Mouse (Mus musculus): ENCODE data around the gene Catsperg1. TPM values are rescaled to one million over a fixed set of nuclear protein-coding genes. Genes with fewer than 3 reads are reported as not detected.
"Not testable (repeated sequence)": the region's sequence is repeated elsewhere in the genome, so short reads cannot be mapped to it uniquely, and the experiment has no call there.

The Catsperg1 gene
- polyA plus RNA-seq, 1 experiment, result 0.19 TPM

DNA sequence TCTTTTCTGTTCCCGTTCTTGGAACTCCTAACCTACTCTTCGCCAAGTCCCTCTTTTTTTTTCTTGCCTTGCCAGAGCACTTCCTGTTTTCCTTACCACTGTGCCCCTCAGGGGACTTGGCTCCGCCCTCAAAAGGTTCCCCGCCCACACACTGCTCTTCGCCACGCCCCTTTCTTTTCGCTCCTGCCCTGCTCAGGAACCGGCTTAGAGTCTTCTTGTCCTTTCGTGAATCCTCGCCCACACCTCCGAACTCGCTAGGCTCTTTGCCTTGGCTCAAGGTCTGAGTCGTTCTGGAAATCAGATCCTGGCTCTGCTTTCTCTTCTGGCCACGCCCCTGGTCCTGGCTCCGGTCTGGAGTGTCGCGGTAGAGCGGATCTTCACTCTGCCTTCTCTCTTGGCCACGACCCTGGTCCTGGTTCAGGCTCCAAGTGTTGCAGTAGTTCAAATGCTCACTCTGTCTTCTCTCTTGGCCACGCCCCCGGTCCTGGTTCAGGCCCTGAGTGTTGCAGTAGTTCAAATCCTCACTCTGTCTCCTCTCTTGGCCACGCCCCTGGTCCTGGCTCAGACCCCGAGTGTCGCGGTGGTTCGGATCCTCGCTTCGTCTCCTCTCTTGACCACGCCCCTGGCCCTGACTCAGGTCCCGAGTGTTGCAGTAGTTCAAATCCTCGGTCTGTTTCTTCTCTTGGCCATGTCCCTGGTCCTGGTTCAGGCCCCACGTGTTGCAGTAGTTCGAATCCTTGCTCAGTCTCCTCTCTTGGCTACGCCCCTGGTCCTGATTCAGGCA lies 2.2 kb downstream of the Catsperg1 start:
- Histone ChIP-seq H3K4me3 (replicated peaks) (peak overlapping the region; percentile 93), H3K27me3 (replicated peaks) (no peaks in the 10 kb centered on the region), H3K36me3 (replicated peaks; ENCODE audit: low read length) (peaks cover 18% of the 10 kb centered on the region), H3K4me1 (peaks cover 30% of the 10 kb centered on the region), H3K9me3 (peaks cover 35% of the 10 kb centered on the region)
- no peak for TF ChIP-seq FLI1 (IDR thresholded peaks at IDR 0.05; ENCODE audit: low read length)
- TF ChIP-seq GATA1 (IDR thresholded peaks at IDR 0.05; ENCODE audit: borderline replicate concordance, low read length), result no peak

DNA sequence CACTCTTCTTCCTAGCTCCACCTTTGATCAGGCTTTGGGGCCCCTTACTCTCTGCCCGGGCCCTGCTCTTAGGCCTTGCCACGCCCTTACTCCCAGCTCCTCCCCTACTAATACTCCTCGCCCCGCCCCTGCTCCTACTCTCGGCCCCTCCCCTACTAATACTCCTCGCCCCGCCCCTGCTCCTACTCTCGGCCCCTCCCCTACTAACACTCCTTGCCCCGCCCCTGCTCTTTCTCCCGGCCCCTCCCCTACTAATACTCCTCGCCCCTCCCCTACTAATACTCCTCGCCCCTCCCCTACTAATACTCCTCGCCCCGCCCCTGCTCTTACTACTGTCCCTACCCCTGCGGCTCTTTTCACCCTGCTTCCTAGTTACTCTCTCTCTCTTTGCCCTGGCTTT lies 2.8 kb downstream of the Catsperg1 start:
- H3K27me3 ChIP-seq (replicated peaks), result not testable (repeated sequence)
- H3K36me3 ChIP-seq (replicated peaks; ENCODE audit: low read length), result peaks cover 13% of the 10 kb centered on the region
- peaks cover 33% of the 10 kb centered on the region for H3K9me3 ChIP-seq
- peaks cover 29% of the 10 kb centered on the region for H3K4me1 ChIP-seq
- H3K4me3 ChIP-seq (replicated peaks), result peak overlapping the region; percentile 93

DNA sequence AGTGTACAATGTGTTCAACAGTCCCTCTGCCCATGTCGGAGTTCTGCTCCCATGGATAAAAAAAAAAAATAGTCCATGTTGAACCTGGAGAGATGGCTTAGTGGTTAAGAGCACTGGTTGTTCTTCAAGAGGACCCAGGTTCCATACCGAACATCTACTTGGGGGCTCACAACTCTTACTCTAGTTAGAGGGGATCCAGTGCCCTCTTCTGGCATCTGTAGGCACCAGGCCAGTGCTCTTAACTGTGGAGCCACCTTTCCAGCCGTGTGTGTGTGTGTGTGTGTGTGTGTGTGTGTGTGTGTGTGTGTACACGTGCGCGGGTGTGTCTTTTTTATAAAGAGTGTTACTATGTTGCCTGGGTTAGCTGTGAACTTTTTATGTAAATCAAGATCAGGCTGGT lies 11.3 kb downstream of the Catsperg1 start:
- TF ChIP-seq GATA1 (IDR thresholded peaks at IDR 0.05; ENCODE audit: borderline replicate concordance, low read length), result no peak
- no peak for TF ChIP-seq FLI1 (IDR thresholded peaks at IDR 0.05; ENCODE audit: low read length)
- Histone ChIP-seq H3K4me1 (0 out of 2 replicates have a peak, but pooled peaks cover 4% of the 10 kb centered on the region), H3K27me3 (replicated peaks) (peaks cover 10% of the 10 kb centered on the region), H3K36me3 (replicated peaks; ENCODE audit: low read length) (no peaks in the 10 kb centered on the region), H3K9me3 (no peaks in the 10 kb centered on the region), H3K4me3 (replicated peaks) (no peak overlapping the region)

DNA sequence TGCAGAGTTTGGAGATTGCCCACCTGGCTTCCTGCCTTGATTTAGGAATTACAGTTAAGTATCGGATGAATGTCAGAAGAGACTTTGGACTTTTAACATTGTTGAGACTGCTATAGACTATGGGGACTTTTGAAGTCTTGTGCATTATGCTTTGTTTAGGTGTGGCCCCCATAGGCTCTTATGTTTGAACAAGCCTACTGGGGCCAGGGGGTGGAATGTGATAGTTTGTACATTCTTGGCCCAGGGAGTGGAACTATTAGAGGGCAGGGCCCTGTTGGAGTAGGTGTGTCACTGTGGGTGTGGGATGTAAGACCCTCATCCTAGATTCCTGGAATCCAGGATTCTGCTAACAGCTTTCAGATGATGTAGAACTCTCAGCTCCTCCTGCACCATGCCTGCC lies 19.6 kb downstream of the Catsperg1 start:
- H3K36me3 ChIP-seq (replicated peaks; ENCODE audit: low read length); H3K4me1 ChIP-seq; H3K4me3 ChIP-seq (replicated peaks); H3K27me3 ChIP-seq (replicated peaks); H3K9me3 ChIP-seq: not testable (repeated sequence)

DNA sequence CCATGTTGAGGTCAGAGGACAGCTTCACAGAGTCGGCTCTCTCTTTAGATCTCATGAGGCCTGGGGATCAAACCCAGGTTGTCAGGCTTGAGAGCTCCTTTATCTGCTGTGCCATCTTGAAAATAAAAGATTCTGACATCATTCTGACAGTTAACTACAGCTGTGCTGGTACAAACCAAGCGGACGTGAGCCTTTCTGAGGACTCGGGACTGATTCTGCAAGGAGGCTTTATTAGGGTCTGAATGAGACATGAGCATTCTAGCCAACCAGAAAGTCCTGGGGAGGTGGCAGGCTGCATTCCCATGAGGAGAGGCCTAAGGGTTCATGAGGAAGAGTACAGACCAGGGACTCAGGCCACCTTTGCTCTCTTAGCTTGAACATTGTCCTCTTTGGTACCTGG lies 32.5 kb downstream of the Catsperg1 start:
- Histone ChIP-seq H3K36me3 (replicated peaks; ENCODE audit: low read length) (peaks cover 24% of the 10 kb centered on the region), H3K4me1 (peaks cover 29% of the 10 kb centered on the region)
- not testable (repeated sequence) for H3K27me3 ChIP-seq (replicated peaks); H3K9me3 ChIP-seq; H3K4me3 ChIP-seq (replicated peaks)

DNA sequence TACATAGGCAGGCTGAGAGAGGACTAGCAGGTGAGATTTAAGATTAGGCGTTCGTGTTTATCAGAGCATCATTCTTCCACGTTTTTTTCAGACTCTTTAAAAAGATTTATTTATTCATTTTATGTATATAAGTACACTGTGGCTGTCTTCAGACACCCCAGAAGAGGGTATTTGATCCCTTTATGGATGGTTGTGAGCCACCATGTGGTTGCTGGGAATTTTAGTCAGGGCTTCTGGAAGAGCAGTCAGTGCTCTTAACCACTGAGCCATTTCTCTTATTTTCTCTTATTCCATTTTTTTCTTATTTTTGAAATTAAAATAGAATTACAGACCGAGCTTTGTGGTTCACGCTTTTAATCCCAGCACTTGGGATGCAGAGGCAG lies 33.0 kb downstream of the Catsperg1 start:
- no peaks in the 10 kb centered on the region for H3K9me3 ChIP-seq
- H3K4me3 ChIP-seq (replicated peaks), result peak overlapping the region; percentile 95
- H3K36me3 ChIP-seq (replicated peaks; ENCODE audit: low read length), result peaks cover 29% of the 10 kb centered on the region
- H3K4me1 ChIP-seq, result peaks cover 34% of the 10 kb centered on the region
- H3K27me3 ChIP-seq (replicated peaks), result no peaks in the 10 kb centered on the region
- TF ChIP-seq FLI1 (IDR thresholded peaks at IDR 0.05; ENCODE audit: low read length) (no peak), GATA1 (IDR thresholded peaks at IDR 0.05; ENCODE audit: borderline replicate concordance, low read length) (no peak)

DNA sequence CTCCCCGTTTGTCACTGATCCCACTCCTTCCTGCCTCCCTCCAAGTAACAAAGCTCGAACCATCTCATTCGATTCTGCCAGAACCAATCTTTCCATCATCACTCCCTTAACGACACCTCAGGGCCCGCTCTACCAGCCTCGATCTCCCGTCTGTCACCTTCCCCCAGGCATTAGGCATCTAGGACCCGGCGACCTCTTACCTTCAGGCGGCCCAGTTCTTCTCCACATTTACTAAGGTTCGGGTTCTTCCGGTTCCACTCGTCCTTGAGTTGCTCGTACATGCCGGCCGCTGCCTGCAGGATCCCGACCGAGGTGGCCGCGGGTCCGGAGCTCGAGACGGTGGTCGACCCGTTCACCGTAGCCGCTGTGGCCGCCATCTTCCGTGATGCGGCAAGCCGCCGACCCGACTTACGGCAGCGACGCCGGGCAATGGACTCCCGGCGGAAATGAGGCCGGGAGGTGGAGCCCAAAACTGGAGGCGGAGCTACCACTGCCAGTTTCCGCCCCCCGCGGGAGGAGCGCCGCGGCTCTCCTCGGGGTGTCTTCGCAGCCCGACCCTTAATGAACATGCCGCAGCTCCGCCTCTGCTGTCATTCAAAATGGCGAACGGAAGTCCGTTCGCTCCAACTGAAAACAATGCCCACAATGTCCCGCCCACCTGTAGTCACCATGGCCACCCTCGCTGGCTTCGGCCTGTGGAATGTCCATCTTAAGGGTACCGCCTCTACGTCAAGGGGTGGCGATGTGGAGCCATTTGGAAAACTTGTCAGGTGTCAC lies 33.6 kb downstream of the Catsperg1 start, which contains the start of gene Psmd8:
Gene Psmd8 (minus strand): TSS at position 625 of the 777 bp plus-strand sequence.
- no peaks in the 10 kb centered on the region for H3K27me3 ChIP-seq (replicated peaks)
- TF ChIP-seq FLI1 (IDR thresholded peaks at IDR 0.05; ENCODE audit: low read length), result peak; percentile 71
- no peak for TF ChIP-seq GATA1 (IDR thresholded peaks at IDR 0.05; ENCODE audit: borderline replicate concordance, low read length)
- H3K36me3 ChIP-seq (replicated peaks; ENCODE audit: low read length), result peaks cover 35% of the 10 kb centered on the region
- peak within 1 kb of the TSS; percentile 95 for H3K4me3 ChIP-seq (replicated peaks)
- H3K4me1 ChIP-seq, result peaks cover 38% of the 10 kb centered on the region
- no peaks in the 10 kb centered on the region for H3K9me3 ChIP-seq

DNA sequence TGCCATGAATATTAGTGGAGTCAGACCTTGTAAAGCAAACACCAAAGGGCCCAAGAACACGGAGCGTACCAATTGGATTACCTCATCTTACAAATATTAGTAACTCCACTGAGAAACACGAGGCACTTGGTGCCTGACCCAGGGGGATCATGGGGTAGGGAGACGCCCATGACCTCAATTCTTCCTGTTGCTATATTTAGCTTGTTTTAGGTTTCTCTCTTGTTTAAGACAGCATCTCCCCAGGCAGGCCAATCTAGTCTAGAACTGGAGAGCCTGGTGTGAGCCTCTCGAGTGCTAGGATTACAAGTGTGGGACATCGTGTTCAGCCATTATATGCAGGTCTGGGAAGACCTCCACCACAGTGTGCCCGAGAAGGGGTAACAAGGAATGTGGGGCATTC lies 34.5 kb downstream of the Catsperg1 start:
- no peak for TF ChIP-seq GATA1 (IDR thresholded peaks at IDR 0.05; ENCODE audit: borderline replicate concordance, low read length)
- TF ChIP-seq FLI1 (IDR thresholded peaks at IDR 0.05; ENCODE audit: low read length), result no peak
- Histone ChIP-seq H3K4me3 (replicated peaks) (peak overlapping the region; percentile 95), H3K4me1 (peaks cover 45% of the 10 kb centered on the region)

DNA sequence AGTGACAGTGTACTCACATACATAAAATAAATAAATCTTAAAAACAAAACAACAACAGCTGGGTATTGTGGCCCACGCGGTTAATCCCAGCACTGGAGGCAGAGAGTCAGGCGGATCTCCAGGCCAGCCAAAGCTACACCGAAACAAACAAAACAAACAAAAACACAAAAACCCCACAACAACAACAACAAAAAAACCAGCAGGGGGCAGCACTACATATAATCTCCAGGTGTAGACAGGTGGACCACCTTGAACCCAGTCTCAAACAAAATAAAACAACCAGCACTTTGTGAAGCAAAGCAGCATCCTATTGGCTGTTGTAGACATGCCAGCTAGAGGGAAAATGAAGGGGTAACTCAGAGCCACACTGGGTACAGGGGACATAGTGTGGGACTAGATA lies 35.7 kb downstream of the Catsperg1 start:
- TF ChIP-seq FLI1 (IDR thresholded peaks at IDR 0.05; ENCODE audit: low read length) (no peak), GATA1 (IDR thresholded peaks at IDR 0.05; ENCODE audit: borderline replicate concordance, low read length) (no peak)
- Histone ChIP-seq H3K9me3 (no peaks in the 10 kb centered on the region), H3K27me3 (replicated peaks) (no peaks in the 10 kb centered on the region), H3K4me3 (replicated peaks) (peak overlapping the region; percentile 62), H3K4me1 (peaks cover 53% of the 10 kb centered on the region), H3K36me3 (replicated peaks; ENCODE audit: low read length) (peaks cover 56% of the 10 kb centered on the region)

More for the DNA sequence above, 34.5 kb downstream of the Catsperg1 start:
- Histone ChIP-seq H3K36me3 (replicated peaks; ENCODE audit: low read length) (peaks cover 44% of the 10 kb centered on the region), H3K9me3 (no peaks in the 10 kb centered on the region), H3K27me3 (replicated peaks) (no peaks in the 10 kb centered on the region)

DNA sequence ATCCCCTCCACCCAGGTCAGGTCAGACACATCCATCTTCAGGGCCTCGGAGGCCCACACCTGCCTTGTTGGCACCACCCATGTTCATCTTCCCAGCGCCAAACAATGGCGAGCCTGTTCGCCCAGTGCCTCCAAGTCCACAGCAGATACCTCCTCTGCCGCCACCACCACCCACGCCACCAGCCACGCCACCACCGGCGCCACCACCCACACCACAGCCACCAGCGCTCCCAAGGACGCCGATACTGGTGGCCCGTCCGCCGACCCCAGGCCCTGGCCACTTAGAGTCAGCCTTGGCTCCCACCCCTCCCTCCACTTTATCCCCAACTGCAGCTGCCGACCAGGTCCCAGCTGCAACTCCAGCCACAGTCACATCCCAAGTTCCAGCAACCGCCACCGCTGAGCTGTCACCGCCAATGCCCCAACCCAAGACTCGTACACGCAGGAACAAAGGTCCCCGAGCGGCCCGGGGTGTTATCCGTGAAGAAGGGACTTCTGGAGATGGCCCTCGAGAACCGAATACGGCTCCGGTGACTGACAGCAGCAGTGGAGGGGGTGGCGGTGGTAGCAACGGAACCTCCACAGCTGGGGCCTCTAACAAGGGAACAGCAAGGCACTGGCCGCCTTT lies 41.3 kb downstream of the Catsperg1 start:
- Histone ChIP-seq H3K4me1 (peaks cover 80% of the 10 kb centered on the region), H3K4me3 (replicated peaks) (peak overlapping the region; percentile 33), H3K36me3 (replicated peaks; ENCODE audit: low read length) (peaks cover 59% of the 10 kb centered on the region), H3K27me3 (replicated peaks) (peaks cover 2% of the 10 kb centered on the region), H3K9me3 (no peaks in the 10 kb centered on the region)
- TF ChIP-seq FLI1 (IDR thresholded peaks at IDR 0.05; ENCODE audit: low read length), result no peak
- no peak for TF ChIP-seq GATA1 (IDR thresholded peaks at IDR 0.05; ENCODE audit: borderline replicate concordance, low read length)
